Mouse (Mus musculus) adipocyte (in vitro differentiated cells): Measurements from ENCODE around the gene Coa6.

Experiments
- DNase-seq: peaks from one replicate; pipeline ENCODE4 v3.0.0-alpha.2; 2016; ENCODE audit warnings: low spot score

The Coa6 gene

DNA sequence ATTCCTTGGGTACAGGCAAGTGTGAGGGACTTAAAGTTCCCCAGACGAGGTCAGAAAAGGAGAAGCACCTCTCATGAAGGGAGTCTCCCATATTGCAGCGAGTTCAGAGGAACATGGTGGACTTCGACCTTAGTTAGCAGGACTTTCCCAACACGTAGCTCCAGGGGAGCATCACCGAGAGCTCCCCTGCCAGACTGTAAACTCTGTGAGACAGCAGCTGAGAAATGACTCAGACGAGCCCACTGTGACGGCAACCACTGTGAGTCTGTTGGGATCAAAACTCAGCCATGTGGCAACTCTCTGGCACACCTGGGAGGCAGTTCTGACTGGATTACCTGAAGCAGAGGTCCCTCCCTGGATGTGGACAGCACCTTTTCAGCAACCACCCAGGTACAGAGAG lies 41.8 kb downstream of the Coa6 start:
- DNase-seq = no peak

DNA sequence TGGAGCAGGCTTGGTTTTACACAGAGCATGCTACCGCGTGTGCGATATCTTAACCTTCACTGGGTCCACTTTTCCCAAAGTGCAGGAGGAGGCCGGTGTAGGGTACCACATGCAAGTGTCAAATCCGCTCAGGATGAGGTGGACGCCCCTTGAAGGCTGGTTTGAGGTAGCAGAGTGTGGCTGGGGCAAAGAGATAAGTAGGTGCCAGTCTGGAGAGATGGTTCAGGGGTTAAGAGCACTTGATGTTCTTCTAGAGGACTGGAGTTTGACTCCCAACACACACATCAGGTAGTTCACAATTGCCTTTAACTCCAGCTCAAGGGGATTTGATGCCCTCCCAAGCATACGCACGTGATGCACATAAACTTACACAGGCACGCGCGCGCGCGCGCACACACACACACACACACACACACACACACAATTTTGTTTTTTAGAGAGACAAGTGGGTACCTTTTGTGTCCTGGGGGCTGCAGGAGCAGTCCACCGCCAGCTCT lies 51.5 kb downstream of the Coa6 start:
- no peak for DNase-seq

DNA sequence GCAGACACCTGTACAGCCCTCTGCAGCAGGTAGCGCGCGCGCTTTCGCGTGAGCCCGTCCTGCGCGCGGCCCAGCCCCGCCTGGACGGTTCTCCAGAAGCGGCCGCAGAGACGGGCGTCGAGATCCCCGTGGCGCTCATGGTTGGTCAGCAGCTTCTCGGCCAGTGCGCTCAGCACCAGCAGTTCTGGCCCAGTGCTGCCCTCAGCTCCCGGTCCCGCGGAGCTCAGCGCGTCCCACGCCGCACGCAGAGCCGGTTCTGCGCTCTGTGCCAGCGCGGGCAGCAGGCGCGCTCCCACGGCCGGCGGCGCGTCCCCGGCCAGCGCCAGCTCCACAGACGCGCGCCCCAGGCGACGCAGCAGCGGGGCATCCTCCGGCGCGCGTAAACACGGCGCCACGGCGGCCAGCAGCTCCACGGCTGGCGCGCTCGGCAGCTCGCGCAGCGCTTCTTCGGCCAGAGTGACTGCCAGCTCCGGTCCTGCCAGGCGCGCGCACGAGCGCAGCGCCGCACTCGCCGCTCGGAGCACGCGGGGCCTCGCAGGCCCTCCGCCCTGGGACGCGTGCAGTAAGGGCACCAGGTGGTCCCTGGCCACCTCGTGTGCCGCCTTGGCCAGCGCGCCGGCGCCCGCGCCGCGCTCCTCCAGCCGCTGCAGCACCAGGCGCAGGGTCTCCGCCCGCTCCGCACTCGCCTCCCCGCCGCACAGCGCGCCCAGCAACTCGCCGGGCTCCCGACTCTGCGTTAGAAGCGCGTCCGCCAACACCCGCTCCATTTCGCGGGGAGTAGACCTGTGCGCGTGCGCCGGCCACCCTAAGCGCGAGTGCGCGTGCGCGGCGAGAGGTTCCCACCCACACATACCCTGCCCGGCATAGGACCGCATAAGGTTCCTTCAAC lies 52.2 kb downstream of the Coa6 start, which contains the start of gene Tarbp1:
Tarbp1 (minus strand) TSS at position 767 of the 889 bp plus-strand sequence.
- DNase-seq = peak; percentile 82
